Mouse (Mus musculus) neural tube, embryonic 10.5 days (tissue): Measurements from ENCODE around the gene Lmo1.
"Not testable (repeated sequence)": the region's sequence is repeated elsewhere in the genome, so short reads cannot be mapped to it uniquely, and the experiment has no call there.

Experiments
- DNase-seq: peaks from one replicate; pipeline ENCODE4 v3.0.0-alpha.2; 2017; ENCODE audit warnings: low spot score; ENCODE audit errors: extremely low spot score

The Lmo1 gene

GRCm38 (mm10) chr7:109115488-109115887, 59.5 kb downstream of the Lmo1 start:
- DNase-seq = not testable (repeated sequence)

- peak; percentile 35 for DNase-seq
Observed at GRCm38 (mm10) chr7:109114950-109115349, 60.1 kb downstream of the Lmo1 start.

GRCm38 (mm10) chr7:109111000-109111399, 64.0 kb downstream of the Lmo1 start:
- no peak for DNase-seq

- DNase-seq = no peak
Observed at GRCm38 (mm10) chr7:109104894-109105293, 70.1 kb downstream of the Lmo1 start.

GRCm38 (mm10) chr7:109101167-109101566, 73.8 kb downstream of the Lmo1 start:
- no peak for DNase-seq

GRCm38 (mm10) chr7:109098145-109099018, 76.6 kb downstream of the Lmo1 start:
- peak; percentile 44 for DNase-seq

- DNase-seq = no peak
Observed at GRCm38 (mm10) chr7:109097203-109097602, 77.8 kb downstream of the Lmo1 start.

GRCm38 (mm10) chr7:109096618-109097017, 78.4 kb downstream of the Lmo1 start:
- DNase-seq = no peak

- DNase-seq = no peak
Observed at GRCm38 (mm10) chr7:109094294-109094693, 80.7 kb downstream of the Lmo1 start.

GRCm38 (mm10) chr7:109091316-109091715, 83.7 kb downstream of the Lmo1 start:
- DNase-seq = not testable (repeated sequence)
